10 mouse cellular contexts compared by ENCODE assay signal in the genomic region with DNA sequence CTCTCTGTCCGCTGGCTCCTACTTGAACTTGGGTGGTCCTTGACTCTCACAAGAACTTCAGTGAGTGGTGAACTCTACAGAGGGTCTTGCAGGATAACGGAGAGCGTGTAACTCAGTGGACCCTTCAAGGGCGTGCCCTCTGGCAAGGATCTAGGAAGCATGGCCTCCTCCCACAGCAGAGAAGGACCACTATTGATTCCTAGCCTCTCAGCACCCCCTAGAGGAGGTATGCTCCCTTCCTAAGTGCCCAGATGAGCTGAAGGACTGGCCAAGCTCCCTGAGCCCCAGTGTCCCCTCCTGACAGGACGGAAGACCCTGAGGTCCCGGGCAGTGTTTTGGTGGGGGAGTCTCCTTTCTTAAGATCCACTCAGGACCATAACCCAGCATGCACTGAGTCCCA. TPM values are rescaled to one million over a fixed set of nuclear protein-coding genes. Genes with fewer than 3 reads are reported as not detected.
DNase-seq lines count a peak whose midpoint lies in the region; ATAC-seq lines count a peak whose summit lies in the region.
"Had no signal": no experiment of that assay in that cellular context is flagged by ENCODE, and none has a peak within 500 bp of the region (broad histone marks: within the 10 kb centered on the region; RNA-seq: fewer than 3 reads in every experiment).

No protein-coding gene starts in this region.

- no peak overlapping the region for H3K4me2 ChIP-seq in heart, embryonic 15.5 days
- H3K4me2 ChIP-seq: heart, embryonic 13.5 days had no signal

- H3K36me3 ChIP-seq in heart, embryonic 15.5 days: peaks cover 12% of the 10 kb centered on the region; the same call in 1 of the 2 replicates

- H3K4me1 ChIP-seq in heart, embryonic 15.5 days (replicated peaks): no peaks in the 10 kb centered on the region
- H3K4me1 ChIP-seq: heart, embryonic 13.5 days had no signal

- no peak overlapping the region for H3K27ac ChIP-seq in heart, embryonic 15.5 days
- H3K27ac ChIP-seq: heart, embryonic 13.5 days had no signal

- H3K4me3 ChIP-seq in heart, embryonic 15.5 days: no peak overlapping the region
- H3K4me3 ChIP-seq: heart, embryonic 13.5 days had no signal

- ATAC-seq in heart, embryonic 15.5 days (replicated peaks; ENCODE audit: insufficient number of reproducible peaks, insufficient read depth, low FRiP score, low read depth): 0 out of 2 replicates have a peak, but pooled peaks have one; percentile 36

- no peak overlapping the region for H3K9ac ChIP-seq in heart, embryonic 15.5 days
- H3K9ac ChIP-seq: heart, embryonic 13.5 days had no signal

- no peaks in the 10 kb centered on the region for H3K9me3 ChIP-seq in heart, embryonic 15.5 days (replicated peaks)
- H3K9me3 ChIP-seq: heart, embryonic 13.5 days had no signal

- no peaks in the 10 kb centered on the region for H3K27me3 ChIP-seq in heart, embryonic 15.5 days
- H3K27me3 ChIP-seq: heart, embryonic 13.5 days had no signal

- DNase-seq in adrenal gland, adult 2 months: peak; percentile 28
- DNase-seq in adrenal gland, adult 18-20 months (ENCODE audit: low spot score in 2 of 2): no peak
- DNase-seq in layer of hippocampus, adult 9-11 months: peak; percentile 60
- DNase-seq in layer of hippocampus, adult 9-10 months (ENCODE audit: low spot score): no peak
- DNase-seq in lung, postnatal 4 days: peak; percentile 44 to 61
- DNase-seq in thymus, postnatal 4 days: no peak
- no peak for DNase-seq in right cerebral cortex, postnatal 14 days

- 76% methylated on average over 6 of the region's 6 CpGs for WGBS in heart, embryonic 15.5 days

RNA-seq across cellular contexts. Expression of a gene that starts 10.1 kb away (rescaled TPM):
- total RNA-seq in adrenal gland, adult 2 months (2021): 1 to 10 TPM in 1 of 2 experiments, under 1 TPM in 1; 0.86 to 1.5 TPM
- 6.8 and 8.0 TPM in 2 replicates for polyA plus RNA-seq in adrenal gland, adult 2 months (2012; rRNA removed)
- 1 to 10 TPM; 1.4 TPM for total RNA-seq in adrenal gland, adult 18-20 months (2021)
- 9.7 and 10.3 TPM in 2 replicates for polyA plus RNA-seq in heart, embryonic 15.5 days (2015; fragmentation: Nextera tagmentation; extraction: Ambion mirVana)

RNA-seq across cellular contexts. Expression of a gene that starts 32.8 kb away (rescaled TPM):
- not detected for total RNA-seq in adrenal gland, adult 2 months (2021)
- not detected in 2 replicates for polyA plus RNA-seq in adrenal gland, adult 2 months (2012; rRNA removed)
- not detected for total RNA-seq in adrenal gland, adult 18-20 months (2021)
- 0.98 and 2.0 TPM in 2 replicates for polyA plus RNA-seq in heart, embryonic 15.5 days (2015; fragmentation: Nextera tagmentation; extraction: Ambion mirVana)
- total RNA-seq: megakaryocyte-erythroid progenitor cell, adult 5-6 weeks had no signal

RNA-seq across cellular contexts. Expression of a gene that starts 39.2 kb away (rescaled TPM):
- total RNA-seq in adrenal gland, adult 2 months (2021): 10 to 100 TPM; 50.0 to 55.4 TPM
- 37.4 and 40.7 TPM in 2 replicates for polyA plus RNA-seq in adrenal gland, adult 2 months (2012; rRNA removed)
- total RNA-seq in adrenal gland, adult 18-20 months (2021): 10 to 100 TPM; 44.7 to 55.5 TPM
- polyA plus RNA-seq in heart, embryonic 15.5 days (2015; fragmentation: Nextera tagmentation; extraction: Ambion mirVana): 53.0 and 58.1 TPM in 2 replicates

Comparison
In these comparisons a context has a peak if more than half of its experiments do, and no peak if none do; other contexts are left out.
1. DNase-seq: peak in adrenal gland, adult 2 months (single experiment), layer of hippocampus, adult 9-11 months (single experiment) and lung, postnatal 4 days (2 of 2); none in adrenal gland, adult 18-20 months (0 of 2), layer of hippocampus, adult 9-10 months (single experiment), thymus, postnatal 4 days (single experiment) and right cerebral cortex, postnatal 14 days (single experiment).